Mouse (Mus musculus): ENCODE measurements at regions not wholly inside any gene's neighbourhood (a gene's known extent, or its start where the extent isn't known, plus 50 kb on each side); places are given as distances from the start of the nearest gene placed in this dataset.

GRCm38 (mm10) chr8:93599776-93600175 lies 64.1 kb upstream of the Ces5a start:
- TF ChIP-seq CTCF (IDR thresholded peaks at IDR 0.05; ENCODE audit: extremely low read depth, insufficient read length, insufficient replicate concordance, low read depth, low read length) (no peak), POLR2A (IDR thresholded peaks at IDR 0.05; ENCODE audit: low read depth, low read length) (no peak)

Measured in small intestine, adult 2 months (tissue).